Mouse (Mus musculus) megakaryocyte progenitor cell, adult 5-6 weeks (primary cell): Measurements from ENCODE around the gene Nudt19. TPM values are rescaled to one million over a fixed set of nuclear protein-coding genes. Genes with fewer than 3 reads are reported as not detected.
"Not testable (repeated sequence)": the region's sequence is repeated elsewhere in the genome, so short reads cannot be mapped to it uniquely, and the experiment has no call there.

Experiments used
- ATAC-seq: replicated peaks from 2 replicates; pipeline ENCODE4 v1.8.0; 2016; ENCODE audit warnings: mild to moderate bottlenecking, moderate TSS enrichment, inconsistent platforms; ENCODE audit not compliant: poor library complexity
- total RNA-seq, 2 experiments: library from RNA; stranded (forward) in 1 of 2; stranded (reverse) in 1 of 2; fragments of 157-497, 149-512 nt in 1 of 2; fragments of 200-1000 nt in 1 of 2; gene quantifications; 2 replicates each; pipeline versions ENCODE4 v1.2.3 to v1.2.4; 2015 to 2017

The Nudt19 gene
- total RNA-seq, 2 experiments from 2014 or later = 61.3 to 120 TPM

DNA sequence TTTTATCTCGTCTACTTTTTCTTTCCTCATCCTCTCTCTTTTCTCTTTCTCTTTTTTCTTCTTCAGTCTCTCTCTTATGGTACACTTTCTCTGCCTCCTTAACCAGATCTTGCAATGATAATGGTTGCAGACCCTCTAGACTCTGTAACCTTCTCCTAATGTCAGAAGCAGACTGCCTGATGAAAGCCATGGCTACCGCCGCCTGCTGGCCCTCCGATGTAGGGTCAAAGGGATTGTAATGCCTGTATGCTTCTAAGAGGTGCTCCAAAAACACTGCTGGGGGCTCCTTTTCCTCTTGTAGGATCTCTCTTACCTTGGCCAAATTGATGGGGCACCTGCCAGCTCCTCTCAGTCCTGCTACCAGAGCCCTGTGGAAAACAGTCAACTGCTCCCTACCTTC lies 13.6 kb upstream of the Nudt19 start:
- not testable (repeated sequence) for ATAC-seq

DNA sequence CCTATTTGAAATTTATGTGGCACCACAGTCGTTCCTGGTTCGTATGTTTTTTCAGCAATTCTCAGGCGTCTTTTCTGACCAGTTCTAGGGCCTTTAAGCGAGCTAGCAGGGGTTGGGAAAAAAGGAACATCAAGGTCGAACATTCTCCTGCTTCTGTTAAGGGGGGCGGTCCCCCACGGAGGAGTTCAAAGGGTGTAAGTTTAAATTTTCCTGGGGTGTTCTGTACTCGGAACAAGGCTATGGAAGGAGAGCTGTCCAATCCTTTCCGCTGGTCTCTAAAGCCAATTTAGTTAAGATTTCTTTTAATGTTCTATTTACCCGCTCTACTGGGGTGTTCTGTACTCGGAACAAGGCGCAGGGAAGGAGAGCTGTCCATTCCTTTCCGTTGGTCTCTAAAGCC lies 9.9 kb upstream of the Nudt19 start:
- ATAC-seq = not testable (repeated sequence)

DNA sequence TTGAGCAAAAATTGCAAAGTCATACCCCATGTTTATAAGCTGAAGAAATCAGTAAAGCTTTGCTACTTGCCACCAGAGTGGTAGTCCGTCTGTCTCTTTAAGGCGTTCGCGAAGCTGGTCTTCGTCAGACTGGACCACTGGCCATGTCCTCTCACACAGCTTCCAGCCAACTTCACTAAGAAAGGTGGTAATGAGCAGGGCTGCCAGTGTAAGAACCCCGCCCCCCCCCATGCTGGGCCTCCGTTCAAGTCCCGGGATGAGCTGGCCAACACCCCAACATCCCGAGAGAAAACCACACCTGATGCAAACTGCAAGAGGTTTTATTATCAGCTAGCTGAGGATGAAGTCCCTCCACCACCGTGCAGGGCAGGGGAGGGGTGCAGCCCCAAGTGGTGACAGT lies 8.8 kb upstream of the Nudt19 start:
- not testable (repeated sequence) for ATAC-seq

DNA sequence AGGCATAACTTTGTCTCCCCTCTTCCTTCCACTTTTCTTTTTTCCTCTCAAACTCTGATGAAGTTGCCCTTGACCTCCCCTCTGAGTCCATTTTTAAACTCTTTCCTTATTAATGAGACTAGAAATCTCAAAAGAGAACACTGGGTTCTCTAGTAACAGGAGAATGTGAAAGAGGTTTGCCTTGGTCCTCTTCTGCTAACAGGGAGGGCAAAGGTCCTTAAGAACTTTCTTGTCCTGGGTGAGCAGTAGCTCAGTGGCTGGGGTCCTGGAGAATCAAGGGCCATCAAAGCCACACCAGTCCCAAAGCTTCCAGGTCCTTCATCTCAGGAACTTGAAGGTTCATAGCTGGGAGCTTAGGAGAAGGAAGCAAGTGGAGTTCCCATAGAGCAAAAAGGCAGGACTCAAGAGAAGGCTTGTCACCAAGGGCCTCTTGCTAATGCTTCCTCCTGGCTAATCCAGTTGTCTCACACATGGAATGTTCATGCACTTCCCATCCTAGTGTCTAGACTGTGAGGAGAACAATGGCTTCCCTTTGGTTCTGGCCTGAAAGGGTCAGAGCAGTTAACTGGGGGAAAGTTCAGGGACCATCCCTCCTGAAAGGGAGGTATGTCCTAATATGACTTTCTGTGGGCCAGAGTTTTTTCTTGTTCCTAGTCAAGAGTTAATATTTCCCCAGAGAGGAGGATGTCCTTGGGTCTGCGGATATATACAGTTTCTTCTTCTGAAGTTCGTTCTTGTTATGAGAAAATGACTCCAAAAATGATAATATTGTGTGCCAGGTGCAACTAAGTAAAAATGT lies 8.2 kb upstream of the Nudt19 start:
- no peak for ATAC-seq

DNA sequence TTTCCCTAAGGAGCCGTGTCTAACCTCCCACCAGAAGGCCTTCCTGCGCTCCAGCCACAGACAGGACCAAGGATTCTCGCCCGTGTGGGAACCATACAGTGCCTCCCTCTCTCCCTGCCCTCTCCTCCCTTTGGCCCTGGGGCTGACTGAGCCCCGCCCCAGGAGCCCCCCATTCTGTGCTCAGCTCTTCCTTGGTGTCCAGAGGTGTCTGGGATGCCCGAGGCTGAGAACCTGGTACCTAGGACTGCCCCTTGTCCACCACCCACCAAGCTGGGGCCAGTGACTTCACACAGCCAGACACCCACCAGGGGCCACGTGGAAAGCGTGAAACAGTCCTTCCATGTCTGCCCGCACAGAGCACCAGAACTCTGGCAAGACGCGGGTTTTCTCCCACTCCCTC lies 7.0 kb upstream of the Nudt19 start:
- no peak for ATAC-seq

DNA sequence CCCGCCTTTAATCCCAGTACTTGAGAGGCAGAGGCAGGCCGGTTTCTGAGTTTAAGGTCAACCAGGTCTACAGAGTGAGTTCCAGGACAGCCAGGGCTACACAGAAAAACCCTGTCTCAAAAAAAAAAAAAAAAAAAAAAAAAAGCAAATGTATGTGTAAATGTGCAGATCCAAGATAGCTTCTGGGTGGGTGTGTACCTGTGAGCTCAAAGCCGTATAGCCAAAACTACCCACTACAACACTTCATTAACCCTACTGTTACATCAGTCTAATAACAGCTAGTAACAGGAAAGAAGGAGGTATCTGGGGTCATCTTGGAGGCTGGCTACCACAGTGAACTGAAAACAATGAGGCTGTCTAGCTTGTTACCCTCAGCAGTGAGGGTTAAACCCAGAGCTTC lies 3.7 kb upstream of the Nudt19 start:
- ATAC-seq = peak; percentile 29

DNA sequence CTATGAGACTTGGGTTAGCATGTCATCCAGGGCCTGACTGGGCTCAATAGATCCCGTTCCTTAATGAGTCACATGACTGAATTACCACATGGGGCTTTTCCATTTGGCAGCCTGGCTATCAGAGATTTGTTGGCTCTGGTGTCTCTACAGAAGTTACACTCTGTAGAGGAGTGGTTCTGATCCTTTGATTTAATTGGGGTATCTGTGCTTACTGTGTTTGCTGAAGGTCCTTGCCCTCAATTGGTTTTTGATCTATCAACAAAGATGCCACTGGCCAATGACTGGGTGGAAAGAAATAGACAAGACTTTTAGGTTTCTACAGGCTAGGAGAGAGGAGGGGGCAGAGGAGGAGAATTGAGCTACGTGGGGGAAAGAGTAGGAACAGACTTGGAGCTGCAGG lies 2.6 kb upstream of the Nudt19 start:
- ATAC-seq = no peak

DNA sequence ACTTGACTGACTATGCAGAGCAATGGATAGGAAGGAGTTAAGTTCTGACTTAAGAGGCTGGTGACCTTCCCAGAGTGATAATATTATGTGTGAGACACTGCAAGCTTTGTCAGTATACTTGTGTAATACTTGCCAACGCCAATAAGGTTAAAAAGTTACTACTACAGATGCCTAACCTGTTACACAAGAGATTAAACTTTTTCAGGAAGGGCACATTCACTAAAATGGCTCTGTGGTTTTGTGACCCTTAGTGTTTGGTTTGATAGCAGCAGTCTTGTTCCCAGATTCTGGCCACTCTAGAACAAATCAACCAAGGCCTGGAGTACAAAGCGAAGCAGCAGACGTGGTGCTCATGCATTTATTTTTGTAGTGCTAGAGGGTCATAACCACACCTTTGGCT lies 1.5 kb upstream of the Nudt19 start:
- ATAC-seq = peak; percentile 32

DNA sequence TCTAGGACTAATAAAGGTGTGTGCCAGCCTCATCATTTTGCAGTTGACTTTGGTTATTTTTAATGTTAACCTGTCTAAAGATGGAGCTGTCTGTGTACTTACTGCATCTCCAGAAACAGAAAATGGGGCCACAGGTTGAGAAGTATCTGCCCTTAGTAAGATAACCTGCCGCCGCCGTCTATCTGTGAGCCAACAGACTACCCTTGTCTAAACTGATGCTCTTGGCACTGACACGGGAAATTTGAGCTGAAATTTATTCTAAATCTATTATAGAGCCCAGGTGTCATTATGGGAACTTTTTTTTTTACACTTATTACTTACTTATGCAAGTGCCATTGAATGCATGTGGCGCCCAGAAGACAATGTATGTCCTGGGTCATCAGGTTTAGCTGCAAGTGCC lies 801 bp upstream of the Nudt19 start:
- peak; percentile 12 for ATAC-seq

DNA sequence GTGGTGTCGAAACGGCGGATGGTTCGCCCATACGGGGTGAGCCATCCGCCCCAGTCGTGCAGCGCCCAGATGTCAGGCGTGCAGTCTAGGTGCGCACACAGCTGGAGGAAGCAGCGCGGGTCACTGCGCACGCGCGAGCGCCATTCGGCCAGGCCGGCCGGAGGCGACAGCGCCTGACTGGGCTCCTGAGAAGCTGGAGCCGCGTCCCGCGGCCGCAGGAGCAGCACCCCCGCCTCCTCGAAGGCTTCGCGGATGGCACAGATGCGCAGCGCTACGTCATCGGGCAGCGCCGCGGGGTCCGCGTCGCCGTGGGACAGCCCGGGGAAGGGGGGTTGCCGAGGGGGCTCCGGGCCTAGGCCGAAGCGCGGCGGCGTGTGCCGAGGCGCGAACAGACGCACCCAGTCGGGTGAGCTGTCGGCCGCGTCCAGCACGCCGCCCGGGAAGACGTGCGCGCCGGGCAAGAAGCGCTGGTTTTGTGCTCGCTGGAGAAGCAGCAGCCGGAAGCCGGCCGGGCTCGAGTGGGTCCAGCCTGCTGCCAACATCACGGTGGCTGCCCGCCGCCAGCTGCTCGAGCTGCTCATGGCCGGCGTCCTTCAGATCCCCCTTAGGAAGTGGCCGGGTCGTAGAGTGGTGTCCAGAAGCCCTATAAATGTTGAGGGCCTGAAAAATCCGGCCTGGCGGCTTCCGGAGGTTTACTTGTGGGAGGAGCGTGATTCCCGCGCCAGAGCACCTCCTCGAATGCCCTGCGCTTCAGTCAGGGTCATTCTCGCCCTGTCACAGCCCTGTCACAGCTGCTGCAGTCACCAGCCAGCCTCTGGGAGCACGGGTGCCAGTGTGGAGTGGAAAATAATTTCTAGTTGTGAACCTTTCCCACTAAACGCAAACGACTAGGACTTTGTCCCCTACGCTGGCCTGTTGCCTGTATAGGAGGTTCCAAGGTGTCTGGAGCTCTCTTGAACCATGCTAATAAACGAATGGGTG lies 590 bp downstream of the Nudt19 start:
- peak; percentile 53 for ATAC-seq

DNA sequence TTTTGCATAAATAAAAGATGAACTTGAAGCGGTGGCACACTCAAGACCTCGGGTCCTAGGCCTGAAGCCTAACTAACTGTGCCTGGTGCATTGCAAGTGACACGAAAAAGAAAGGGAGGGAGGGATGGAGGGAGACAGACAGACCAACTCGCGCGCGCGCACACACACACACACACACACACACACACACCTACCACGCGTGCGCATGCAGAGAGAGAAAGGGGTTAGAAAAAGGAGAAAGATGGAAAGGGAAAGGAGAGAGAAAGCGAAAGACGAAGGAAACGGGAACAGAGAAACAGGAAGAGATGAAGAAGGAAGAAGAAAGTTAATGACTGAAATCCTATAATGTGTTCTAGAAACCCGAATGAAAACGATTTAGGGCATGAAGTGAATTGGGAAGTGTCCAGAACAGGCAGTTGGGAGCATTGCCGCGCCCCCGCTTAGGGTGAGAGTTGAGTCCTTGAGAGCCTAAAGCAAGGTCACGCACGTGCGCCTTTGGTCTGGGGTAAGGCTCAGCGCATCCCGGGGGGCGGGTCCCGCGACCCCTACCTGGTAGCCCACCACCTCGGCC lies 1.4 kb downstream of the Nudt19 start:
- ATAC-seq = peak; percentile 17; the same call in 1 of the 2 replicates

DNA sequence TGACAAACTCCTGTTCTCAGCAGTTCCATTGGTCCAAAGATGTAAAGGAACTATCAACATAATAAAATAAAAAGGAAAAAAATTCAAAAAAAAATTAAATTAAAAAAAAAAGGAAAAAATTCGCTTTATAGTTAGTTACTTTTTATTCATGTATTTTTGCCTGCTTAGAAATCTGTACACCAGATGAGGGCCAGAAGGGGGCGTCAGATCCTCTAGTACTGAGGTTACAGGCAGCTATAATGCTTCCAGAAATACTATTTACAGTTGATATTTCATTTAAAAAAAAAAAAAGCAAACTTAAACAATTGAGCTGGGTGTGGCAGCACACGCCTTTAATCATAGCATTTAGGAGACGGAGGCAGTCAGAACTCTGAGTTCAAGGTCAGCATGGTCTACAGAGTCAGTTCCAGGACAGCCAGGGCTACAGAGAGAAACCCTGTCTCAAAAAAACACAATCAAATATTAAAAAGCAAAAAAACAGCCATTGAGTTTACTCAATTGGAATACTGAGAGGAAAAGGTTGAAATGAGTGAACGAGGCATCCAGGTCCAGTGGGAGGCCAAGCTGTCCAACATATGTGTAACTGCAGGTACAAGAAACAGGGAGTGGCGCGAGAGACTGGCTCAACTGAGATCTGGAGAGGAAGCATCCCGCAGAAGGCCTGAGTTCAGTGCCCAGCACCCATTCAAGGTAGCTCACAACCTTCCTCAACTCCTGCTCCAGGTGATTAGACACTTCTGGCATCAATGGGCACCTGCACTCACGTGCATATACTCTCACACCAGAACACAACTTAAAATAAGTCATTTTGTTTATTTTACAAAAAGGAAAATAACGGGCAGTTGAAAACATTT lies 2.1 kb downstream of the Nudt19 start:
- peak; percentile 10; the same call in 1 of the 2 replicates for ATAC-seq

DNA sequence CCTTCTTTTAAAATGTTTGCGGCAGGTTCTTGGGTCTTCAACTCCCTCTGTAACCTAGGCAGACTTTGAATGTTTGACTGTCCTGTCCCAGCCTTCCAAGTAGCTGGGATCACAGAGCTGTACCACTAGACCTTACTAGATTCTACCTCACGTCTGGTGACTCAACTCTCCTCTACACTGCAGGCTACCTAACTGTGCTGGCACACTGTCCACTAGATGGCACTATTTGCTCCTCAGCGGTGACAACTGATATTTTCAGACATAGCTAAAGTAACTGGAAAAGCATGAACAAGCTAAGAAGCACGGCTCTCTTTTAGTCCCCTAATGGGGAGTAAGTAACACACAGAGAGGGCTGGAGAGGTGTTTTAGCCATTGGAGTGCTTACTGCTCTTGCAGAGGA lies 10.2 kb downstream of the Nudt19 start:
- ATAC-seq = peak; percentile 97

DNA sequence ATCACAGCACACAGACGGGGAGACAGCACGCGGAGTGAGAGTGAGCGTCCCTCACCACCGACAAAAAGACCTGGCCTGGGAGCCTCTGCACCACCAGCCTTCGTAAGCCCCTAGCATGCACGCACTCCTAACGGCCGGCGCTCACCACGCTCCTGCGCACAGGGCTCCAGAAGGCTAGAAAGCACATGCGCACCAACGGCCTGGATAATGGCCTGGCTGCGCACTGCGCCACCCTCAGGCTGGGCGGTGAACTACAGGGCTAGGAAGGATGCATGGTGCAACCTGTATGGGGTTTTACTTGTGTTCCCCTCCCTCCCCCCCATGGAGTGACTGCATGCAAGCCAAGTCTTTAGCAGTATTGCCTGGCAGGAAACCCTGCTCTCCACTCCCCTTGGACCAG lies 18.5 kb downstream of the Nudt19 start, which contains the start of gene Tdrd12:
TSS of gene Tdrd12 (minus strand) at position 184 of the 400 bp plus-strand sequence.
- peak; percentile 74; the same call in 1 of the 2 replicates for ATAC-seq

DNA sequence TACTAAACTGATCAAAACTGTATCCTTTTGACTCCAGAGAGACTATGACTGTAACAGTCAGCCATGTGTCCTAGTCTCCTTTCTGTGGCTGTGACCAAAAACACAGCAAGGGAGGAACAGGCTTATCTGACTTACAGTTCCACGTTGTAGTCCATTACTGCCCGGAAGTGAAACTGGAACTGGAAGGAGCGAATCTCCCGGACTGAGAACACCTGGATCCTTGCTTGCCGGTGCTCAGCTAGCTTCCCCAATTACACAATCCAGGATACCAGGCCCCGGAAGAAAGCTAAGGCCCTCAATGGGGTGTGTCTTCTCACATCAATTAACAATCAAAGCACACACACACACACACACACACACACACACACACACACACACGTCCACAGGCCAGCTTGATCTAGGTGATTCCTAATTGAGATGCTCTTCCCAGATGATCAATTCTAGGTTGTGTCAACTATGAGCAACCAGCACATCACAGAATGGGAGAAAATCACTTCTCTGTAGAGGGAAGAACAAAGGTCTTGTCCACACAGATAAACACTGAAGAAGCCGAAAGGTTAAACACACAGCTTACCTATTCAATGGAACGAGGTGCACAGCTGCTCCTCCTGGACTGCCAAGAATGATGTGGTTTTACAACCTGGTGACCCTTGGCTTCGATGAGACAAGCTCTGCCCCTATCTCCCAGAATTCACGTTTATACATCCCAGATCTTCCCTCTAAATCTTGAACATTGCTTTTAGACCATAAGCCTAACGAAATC lies 20.2 kb downstream of the Nudt19 start:
- ATAC-seq = 0 out of 2 replicates have a peak, but pooled peaks have one; percentile 29

DNA sequence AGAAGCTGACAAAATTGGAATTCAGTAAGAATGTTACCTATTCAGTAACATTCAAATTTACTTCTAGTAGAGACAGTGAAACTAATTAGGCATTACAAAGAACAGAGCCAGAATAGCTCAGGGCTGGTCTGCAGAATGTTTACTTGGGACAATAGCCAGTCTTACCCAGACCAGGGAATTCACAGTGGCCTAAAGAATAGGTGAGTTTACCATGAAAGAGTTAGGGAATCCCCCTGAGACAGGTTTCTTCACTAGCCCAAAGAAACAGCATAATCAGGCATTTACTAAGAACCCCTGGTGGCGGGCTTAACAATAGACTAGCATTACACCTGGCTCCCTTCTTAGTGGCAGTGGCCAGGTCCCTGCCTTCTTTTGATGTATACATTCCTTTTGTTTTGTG lies 25.6 kb downstream of the Nudt19 start:
- ATAC-seq = not testable (repeated sequence)

DNA sequence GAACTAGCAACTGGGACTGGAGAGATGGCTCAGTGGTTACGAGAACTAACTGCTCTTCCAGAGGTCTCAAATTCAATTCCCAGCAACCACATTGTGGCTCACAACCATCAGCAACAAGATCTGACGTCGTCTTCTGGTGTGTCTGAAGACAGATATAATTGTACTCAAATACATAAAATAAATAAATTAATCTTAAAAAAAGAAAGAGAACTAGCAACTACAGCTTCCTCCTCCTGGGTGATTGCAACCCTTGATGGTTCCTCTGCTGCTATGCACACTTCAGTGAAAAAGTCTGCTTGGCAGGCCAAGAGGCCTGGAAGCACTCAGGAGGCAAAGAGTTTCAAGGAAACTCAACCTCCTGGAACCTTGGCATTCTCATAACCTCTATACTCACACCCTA lies 26.1 kb downstream of the Nudt19 start:
- no peak for ATAC-seq

DNA sequence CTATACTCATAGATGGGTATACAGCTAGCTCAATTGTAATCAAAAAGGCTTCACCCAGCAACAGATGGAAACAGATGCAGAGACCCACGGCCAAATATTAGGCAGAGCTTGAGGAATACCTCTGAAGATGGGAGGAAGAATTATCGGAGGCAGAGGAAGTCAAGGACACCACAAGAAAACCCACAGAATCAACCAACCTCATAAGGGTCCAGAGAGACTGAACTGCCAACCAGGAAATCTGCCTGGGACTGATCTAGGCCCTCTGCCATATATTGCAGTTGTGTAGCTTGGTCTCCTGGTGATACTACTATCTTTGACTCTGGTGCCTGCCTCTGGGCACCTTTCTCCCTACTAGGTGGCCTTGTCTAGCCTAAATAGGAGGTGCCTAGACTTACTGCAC lies 29.3 kb downstream of the Nudt19 start:
- peak; percentile 29; the same call in 1 of the 2 replicates for ATAC-seq

DNA sequence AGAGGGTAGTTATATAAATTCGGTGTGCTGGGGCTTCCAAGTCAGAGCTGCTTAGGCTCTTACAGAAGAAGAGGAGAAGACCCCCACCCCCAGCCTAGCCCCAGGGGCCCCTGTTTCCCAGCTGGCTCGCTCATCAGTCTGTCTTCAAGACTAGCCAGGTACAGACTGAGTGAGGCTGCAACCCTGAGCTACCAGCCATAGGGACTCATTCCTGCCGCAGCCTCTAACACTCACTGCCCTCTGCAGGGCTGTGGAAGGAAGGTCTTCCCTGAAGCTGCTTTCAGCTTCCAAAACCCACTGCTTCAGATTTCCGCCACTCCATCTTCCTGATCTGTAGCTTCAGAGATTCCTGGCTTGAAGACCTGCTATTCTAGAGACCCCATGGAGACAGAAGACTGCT lies 54.1 kb downstream of the Nudt19 start:
- no peak for ATAC-seq

DNA sequence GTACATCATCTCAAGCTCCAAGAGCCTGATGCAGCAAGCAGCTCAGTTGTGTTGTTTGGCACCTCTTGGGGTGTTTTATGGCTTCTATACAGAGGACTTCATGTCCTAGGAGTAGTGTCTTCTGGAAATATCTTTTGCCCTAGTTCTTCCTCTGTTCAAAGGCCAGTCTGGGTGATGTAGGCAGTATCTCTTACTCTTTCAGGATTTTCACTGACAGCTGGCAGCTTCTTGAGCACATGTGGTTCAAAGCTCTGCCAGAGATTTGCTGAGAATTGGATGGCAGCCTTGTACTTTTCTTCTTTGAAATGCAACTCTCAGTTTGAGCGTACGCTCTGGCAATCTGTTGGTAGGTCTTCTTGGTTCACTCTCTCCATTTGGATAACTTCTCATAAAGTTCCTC lies 58.6 kb downstream of the Nudt19 start:
- ATAC-seq = no peak
